In genomic region chr4:154012132-154012882, GRCm38 (mm10) we compare ENCODE assay signal across 8 mouse cellular contexts. TPM values are rescaled to one million over a fixed set of nuclear protein-coding genes. Genes with fewer than 3 reads are reported as not detected.
A peak's percentile ranks its signal among the peaks of the same experiment; 100 is the strongest.
DNase-seq lines count a peak whose midpoint lies in the region; ATAC-seq and TF ChIP-seq lines count a peak whose summit lies in the region.

No protein-coding gene starts in this region.

- H3K27ac ChIP-seq in layer of hippocampus, adult 2 months: peak overlapping the region; percentile 92
- peak overlapping the region; percentile 66 for H3K27ac ChIP-seq in forebrain, embryonic 12.5 days
- H3K27ac ChIP-seq in intestine, postnatal 0 days (ENCODE audit: low read depth, low read length): peak overlapping the region; percentile 54
- H3K27ac ChIP-seq in midbrain, postnatal 0 days (ENCODE audit: low read depth, low read length): peak overlapping the region; percentile 74

- peak in 1 of 2 experiments; percentile 18 for DNase-seq in layer of hippocampus, adult 2 months (ENCODE audit: low spot score in 2 of 2)
- DNase-seq in layer of hippocampus, adult 8-10 months (ENCODE audit: low spot score in 2 of 2): no peak
- DNase-seq in MN1 (ENCODE audit: low spot score) (peak; percentile 65), adipocyte (ENCODE audit: low spot score) (no peak)
- peak; percentile 27 for DNase-seq in midbrain, postnatal 0 days (ENCODE audit: low spot score)
- no peak for DNase-seq in gastrocnemius, adult 18-20 months (ENCODE audit: low spot score)

- peak overlapping the region; percentile 93 for H3K4me3 ChIP-seq in layer of hippocampus, adult 2 months
- H3K4me3 ChIP-seq in forebrain, embryonic 12.5 days (replicated peaks): peak overlapping the region; percentile 100
- H3K4me3 ChIP-seq in intestine, postnatal 0 days (ENCODE audit: low read depth, low read length): peak overlapping the region; percentile 97
- peak overlapping the region; percentile 98 for H3K4me3 ChIP-seq in midbrain, postnatal 0 days (ENCODE audit: low read depth, low read length)

- peak overlapping the region; percentile 96 for H3K9ac ChIP-seq in forebrain, embryonic 12.5 days
- H3K9ac ChIP-seq in intestine, postnatal 0 days (ENCODE audit: low read depth, low read length): peak overlapping the region; percentile 96
- peak overlapping the region; percentile 96 for H3K9ac ChIP-seq in midbrain, postnatal 0 days (replicated peaks; ENCODE audit: low read length, poor library complexity, severe bottlenecking)

- H3K4me2 ChIP-seq in forebrain, embryonic 12.5 days: peak overlapping the region; percentile 97
- H3K4me2 ChIP-seq in intestine, postnatal 0 days (replicated peaks; ENCODE audit: low read depth): peak overlapping the region; percentile 95
- H3K4me2 ChIP-seq in midbrain, postnatal 0 days (ENCODE audit: low read depth, low read length, poor library complexity, severe bottlenecking): peak overlapping the region; percentile 88

- WGBS in forebrain, embryonic 12.5 days: 3% methylated on average over 43 of the region's 55 CpGs
- 1% methylated on average over 54 of the region's 55 CpGs for WGBS in intestine, postnatal 0 days
- WGBS in midbrain, postnatal 0 days: 4% methylated on average over 43 of the region's 55 CpGs

- H3K36me3 ChIP-seq in forebrain, embryonic 12.5 days (replicated peaks): peaks cover 37% of the 10 kb centered on the region
- peaks cover 26% of the 10 kb centered on the region for H3K36me3 ChIP-seq in intestine, postnatal 0 days (ENCODE audit: control insufficient read depth, insufficient read depth)
- peaks cover 18% of the 10 kb centered on the region for H3K36me3 ChIP-seq in midbrain, postnatal 0 days (ENCODE audit: insufficient read depth, low read length)

- no peak for TF ChIP-seq CTCF in layer of hippocampus, adult 2 months (conservative IDR thresholded peaks at IDR 0.05)
- no peak for TF ChIP-seq CTCF in intestine, postnatal 0 days (IDR thresholded peaks at IDR 0.05; ENCODE audit: low read depth)
- TF ChIP-seq CTCF in midbrain, postnatal 0 days (IDR thresholded peaks at IDR 0.05): no peak

- H3K9me3 ChIP-seq in forebrain, embryonic 12.5 days: no peaks in the 10 kb centered on the region
- no peaks in the 10 kb centered on the region for H3K9me3 ChIP-seq in intestine, postnatal 0 days (ENCODE audit: control insufficient read depth)
- H3K9me3 ChIP-seq in midbrain, postnatal 0 days (ENCODE audit: low read length): no peaks in the 10 kb centered on the region

- H3K4me1 ChIP-seq in forebrain, embryonic 12.5 days: peaks cover 25% of the 10 kb centered on the region
- peaks cover 6% of the 10 kb centered on the region; the same call in 1 of the 2 replicates for H3K4me1 ChIP-seq in intestine, postnatal 0 days (replicated peaks; ENCODE audit: control insufficient read depth, insufficient read depth, low read length)
- H3K4me1 ChIP-seq in midbrain, postnatal 0 days (ENCODE audit: insufficient read depth, low read length): peaks cover 13% of the 10 kb centered on the region

- no peak; the same call in 1 of the 2 replicates for ATAC-seq in forebrain, embryonic 12.5 days (ENCODE audit: low FRiP score)
- ATAC-seq in intestine, postnatal 0 days: peak; percentile 5; the same call in 1 of the 2 replicates
- peak; percentile 8; the same call in 1 of the 2 replicates for ATAC-seq in midbrain, postnatal 0 days (ENCODE audit: low FRiP score)

- H3K27me3 ChIP-seq in forebrain, embryonic 12.5 days: no peaks in the 10 kb centered on the region
- H3K27me3 ChIP-seq in intestine, postnatal 0 days (replicated peaks; ENCODE audit: control insufficient read depth, insufficient read depth, low read length): no peaks in the 10 kb centered on the region
- no peaks in the 10 kb centered on the region for H3K27me3 ChIP-seq in midbrain, postnatal 0 days (ENCODE audit: insufficient read depth, low read length)

RNA-seq across cellular contexts. Expression of gene Lrrc47, which starts 0.8 kb away (rescaled TPM):
- 10 to 100 TPM; 65.4 to 70.3 TPM for total RNA-seq in layer of hippocampus, adult 2 months (2021)
- total RNA-seq in layer of hippocampus, adult 8-10 months (2022): 10 to 100 TPM; 51.4 to 75.9 (median 65.7) TPM
- 32.5 and 32.6 TPM in 2 replicates for polyA plus RNA-seq in forebrain, embryonic 12.5 days (2016; fragmentation: Nextera tagmentation; extraction: Ambion mirVana)
- polyA plus RNA-seq in intestine, postnatal 0 days (2015; fragmentation: Nextera tagmentation; extraction: Ambion mirVana): 13.1 and 15.8 TPM in 2 replicates
- total RNA-seq in midbrain, postnatal 0 days (2014; rRNA removed): 24.9 and 28.1 TPM in 2 replicates
- polyA plus RNA-seq in midbrain, postnatal 0 days (2015; fragmentation: Nextera tagmentation; extraction: Ambion mirVana): 15.8 and 22.6 TPM in 2 replicates
- total RNA-seq in gastrocnemius, adult 18-20 months (2021): 10 to 100 TPM; 26.3 to 27.8 TPM

RNA-seq across cellular contexts. Expression of gene Smim1, which starts 13.7 kb away (rescaled TPM):
- 1 to 10 TPM; 6.3 to 7.8 TPM for total RNA-seq in layer of hippocampus, adult 2 months (2021)
- total RNA-seq in layer of hippocampus, adult 8-10 months (2022): 10 to 100 TPM in 2 of 4 experiments, 1 to 10 TPM in 2; 9.3 to 15.6 (median 11.2) TPM
- polyA plus RNA-seq in forebrain, embryonic 12.5 days (2016; fragmentation: Nextera tagmentation; extraction: Ambion mirVana): 3.0 and 3.8 TPM in 2 replicates
- 160 and 174 TPM in 2 replicates for polyA plus RNA-seq in intestine, postnatal 0 days (2015; fragmentation: Nextera tagmentation; extraction: Ambion mirVana)
- total RNA-seq in midbrain, postnatal 0 days (2014; rRNA removed): 13.4 and 20.6 TPM in 2 replicates
- polyA plus RNA-seq in midbrain, postnatal 0 days (2015; fragmentation: Nextera tagmentation; extraction: Ambion mirVana): 12.9 and 14.6 TPM in 2 replicates
- total RNA-seq in gastrocnemius, adult 18-20 months (2021): 1 to 10 TPM; 1.4 to 2.2 TPM

RNA-seq across cellular contexts. Expression of gene Ccdc27, which starts 30.2 kb away (rescaled TPM):
- 1 to 10 TPM; 1.2 to 1.4 TPM for total RNA-seq in layer of hippocampus, adult 2 months (2021)
- total RNA-seq in layer of hippocampus, adult 8-10 months (2022): under 1 TPM; 0.85 to 0.99 (median 0.89) TPM
- not detected in 2 replicates for polyA plus RNA-seq in forebrain, embryonic 12.5 days (2016; fragmentation: Nextera tagmentation; extraction: Ambion mirVana)
- polyA plus RNA-seq in intestine, postnatal 0 days (2015; fragmentation: Nextera tagmentation; extraction: Ambion mirVana): 0.05 TPM in 1 of 2 replicates, not detected in the other
- total RNA-seq in midbrain, postnatal 0 days (2014; rRNA removed): not detected in 2 replicates
- not detected in 2 replicates for polyA plus RNA-seq in midbrain, postnatal 0 days (2015; fragmentation: Nextera tagmentation; extraction: Ambion mirVana)
- not detected for total RNA-seq in gastrocnemius, adult 18-20 months (2021)

RNA-seq across cellular contexts. Expression of gene Cep104, which starts 37.3 kb away (rescaled TPM):
- 10 to 100 TPM; 31.6 to 34.8 TPM for total RNA-seq in layer of hippocampus, adult 2 months (2021)
- total RNA-seq in layer of hippocampus, adult 8-10 months (2022): 10 to 100 TPM; 29.6 to 39.3 (median 33.0) TPM
- 21.4 and 22.5 TPM in 2 replicates for polyA plus RNA-seq in forebrain, embryonic 12.5 days (2016; fragmentation: Nextera tagmentation; extraction: Ambion mirVana)
- polyA plus RNA-seq in intestine, postnatal 0 days (2015; fragmentation: Nextera tagmentation; extraction: Ambion mirVana): 3.8 and 4.0 TPM in 2 replicates
- 9.6 and 11.6 TPM in 2 replicates for total RNA-seq in midbrain, postnatal 0 days (2014; rRNA removed)
- 11.7 and 12.0 TPM in 2 replicates for polyA plus RNA-seq in midbrain, postnatal 0 days (2015; fragmentation: Nextera tagmentation; extraction: Ambion mirVana)
- 10 to 100 TPM; 26.5 to 27.9 TPM for total RNA-seq in gastrocnemius, adult 18-20 months (2021)

RNA-seq across cellular contexts. Expression of gene Dffb, which starts 37.4 kb away (rescaled TPM):
- total RNA-seq in layer of hippocampus, adult 2 months (2021): 10 to 100 TPM; 17.2 to 18.3 TPM
- total RNA-seq in layer of hippocampus, adult 8-10 months (2022): 10 to 100 TPM; 11.6 to 17.7 (median 14.5) TPM
- 9.9 and 11.9 TPM in 2 replicates for polyA plus RNA-seq in forebrain, embryonic 12.5 days (2016; fragmentation: Nextera tagmentation; extraction: Ambion mirVana)
- polyA plus RNA-seq in intestine, postnatal 0 days (2015; fragmentation: Nextera tagmentation; extraction: Ambion mirVana): 6.5 and 6.7 TPM in 2 replicates
- 19.8 and 20.8 TPM in 2 replicates for total RNA-seq in midbrain, postnatal 0 days (2014; rRNA removed)
- polyA plus RNA-seq in midbrain, postnatal 0 days (2015; fragmentation: Nextera tagmentation; extraction: Ambion mirVana): 9.7 and 10.1 TPM in 2 replicates
- total RNA-seq in gastrocnemius, adult 18-20 months (2021): under 1 TPM; 0.74 to 0.98 TPM

Comparison
In these comparisons a context has a peak if more than half of its experiments do, and no peak if none do; other contexts are left out.
1. DNase-seq: peak in MN1 (single experiment) and midbrain, postnatal 0 days (single experiment); none in layer of hippocampus, adult 8-10 months (0 of 2), gastrocnemius, adult 18-20 months (single experiment) and adipocyte (single experiment).
2. Peak in every context shown above with its lines, with median percentiles within 50 percentile points of each other: H3K27ac ChIP-seq, H3K4me3 ChIP-seq, H3K4me2 ChIP-seq and H3K9ac ChIP-seq.